Mouse (Mus musculus): ENCODE results near the gene Gpkow.

DNA sequence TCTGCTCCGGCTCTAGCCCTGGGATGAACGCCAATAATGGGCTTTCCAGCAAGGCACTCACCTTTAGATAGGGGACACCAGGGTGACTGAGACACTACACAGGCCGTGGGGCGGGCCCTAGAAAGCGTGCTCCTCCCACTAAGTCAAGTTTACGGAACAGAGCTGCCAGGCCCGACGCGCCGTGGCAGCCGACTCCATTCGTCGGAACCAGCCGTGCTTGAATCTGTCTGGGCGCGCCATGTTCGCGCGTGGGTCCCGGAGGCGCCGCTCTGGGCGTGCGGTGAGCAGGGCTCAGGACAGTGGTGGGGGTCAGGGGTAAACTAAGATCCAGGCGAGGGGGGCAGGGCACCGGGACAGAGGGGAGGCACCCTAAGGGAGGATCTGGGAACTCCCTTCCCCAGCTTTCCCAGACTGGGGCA, 39.7 kb upstream of the Gpkow start, which contains the start of gene Prickle3:
- TF ChIP-seq GATA1 (IDR thresholded peaks at IDR 0.05; ENCODE audit: borderline replicate concordance, low read length) (no peak), FLI1 (IDR thresholded peaks at IDR 0.05; ENCODE audit: low read length) (no peak)
